Mouse (Mus musculus) E14TG2a.4 (cell line): ENCODE measurements at regions not wholly inside any gene's neighbourhood (a gene's known extent, or its start where the extent isn't known, plus 50 kb on each side); places are given as distances from the start of the nearest gene placed in this dataset.

ENCODE experiments used
- CTCF ChIP-seq: conservative IDR thresholded peaks from 2 replicates; pipeline ENCODE4 v1.5.1; 2014; ENCODE audit warnings: low read length
- POU5F1 ChIP-seq: IDR thresholded peaks from 2 replicates; pipeline ENCODE4 v1.6.1; 2014; ENCODE audit warnings: low read length, borderline replicate concordance

GRCm38 (mm10) chr3:98982787-98983186 lies 89.7 kb upstream of the Hao2 start:
- TF ChIP-seq CTCF (no peak), POU5F1 (no peak)
